Mouse (Mus musculus): ENCODE data around the gene Prl3d3.
"Not testable (repeated sequence)": the region's sequence is repeated elsewhere in the genome, so short reads cannot be mapped to it uniquely, and the experiment has no call there.

Prl3d3 gene

GRCm38 (mm10) chr13:27156490-27156889, at the start of gene Prl3d3:
Gene Prl3d3 (plus strand): TSS chr13:27156790.
- DNase-seq: not testable (repeated sequence)

DNA sequence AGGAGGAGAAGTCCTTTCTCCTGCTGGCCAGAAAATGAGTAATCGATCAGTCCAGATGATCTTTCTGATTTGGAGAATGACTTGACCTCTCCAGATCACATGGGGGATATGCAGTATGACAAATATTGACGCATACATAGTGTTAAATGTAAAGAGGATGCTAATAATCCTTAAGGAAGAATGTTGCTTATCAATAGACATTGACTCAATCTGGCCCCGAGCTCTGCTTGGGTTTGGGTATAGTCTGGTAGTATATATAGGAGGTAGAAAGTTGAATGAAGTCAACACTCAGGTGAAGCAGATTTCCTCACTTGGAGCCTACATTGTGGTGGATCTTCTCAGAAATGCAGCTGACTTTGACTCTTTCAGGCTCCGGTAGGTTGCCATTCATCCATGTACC, 35.2 kb upstream of the Prl3d3 start, which contains the start of gene Prl3d2:
TSS of gene Prl3d2 (plus strand) at position 301 of the 400 bp plus-strand sequence.
- not testable (repeated sequence) for DNase-seq

DNA sequence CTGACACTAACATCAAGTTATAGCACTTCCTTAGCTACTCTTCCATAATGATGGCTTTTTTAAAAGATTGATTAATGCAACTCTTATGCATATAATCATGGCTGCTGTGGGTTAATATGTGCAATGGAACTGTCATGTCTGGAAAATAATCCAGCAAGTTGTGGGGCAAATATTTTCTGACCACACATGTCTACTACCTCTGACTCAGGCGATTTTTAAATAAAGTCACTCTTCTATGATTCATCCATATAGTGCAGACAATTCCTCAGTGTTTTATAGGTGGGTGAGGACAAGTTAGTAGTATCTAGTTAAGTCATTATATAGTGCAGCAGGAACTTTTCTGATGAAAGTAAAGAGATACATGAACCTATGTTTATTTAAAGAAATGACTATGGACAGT, 8.3 kb upstream of the Prl3d3 start:
- DNase-seq: no peak

- DNase-seq: no peak
Measured at GRCm38 (mm10) chr13:27196359-27196758, 39.8 kb downstream of the Prl3d3 start, which contains the start of gene Prl3c1. Gene Prl3c1 (plus strand): TSS chr13:27196659.

Measured in thymus, postnatal 4 days (tissue).